Mouse (Mus musculus) brain, embryonic 14.5 days (tissue): ENCODE data around the gene Sox6.

Experiments used
- CTCF ChIP-seq: fragments of 200-500 bp; IDR thresholded peaks from 2 replicates; pipeline ENCODE4 v1.5.1; 2012; ENCODE audit warnings: inconsistent platforms, mild to moderate bottlenecking, moderate library complexity, borderline replicate concordance; ENCODE audit not compliant: insufficient read depth, insufficient read length; ENCODE audit errors: extremely low read depth
- POLR2A ChIP-seq: fragments of 200-500 bp; IDR thresholded peaks from 2 replicates; pipeline ENCODE4 v1.6.1; 2012; ENCODE audit warnings: mild to moderate bottlenecking, inconsistent platforms, borderline replicate concordance; ENCODE audit not compliant: poor library complexity, insufficient read depth, insufficient read length, severe bottlenecking; ENCODE audit errors: extremely low read depth

DNA sequence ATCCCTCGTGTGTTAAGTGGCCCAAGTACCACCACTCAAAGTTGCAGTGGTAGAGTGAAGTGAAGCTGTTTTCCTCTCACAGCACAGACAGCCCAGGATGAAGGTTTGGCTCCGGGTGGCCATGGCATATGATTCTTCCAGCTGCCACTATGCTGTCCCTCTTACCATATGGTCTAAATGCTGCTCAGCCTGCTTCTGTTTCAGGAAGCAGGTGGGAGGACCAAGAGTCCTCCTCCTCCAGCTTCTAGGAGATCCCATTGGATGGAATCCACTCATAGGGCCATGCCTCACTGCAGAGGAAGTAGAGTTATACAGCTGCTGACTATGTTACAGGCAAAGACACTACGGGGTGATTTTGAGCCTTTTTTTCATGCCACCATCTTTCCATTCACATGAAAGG lies 591.5 kb downstream of the Sox6 start:
- TF ChIP-seq CTCF (no peak), POLR2A (no peak)
